Mouse (Mus musculus) urinary bladder, postnatal 14 days (tissue): ENCODE data around the gene Plpp7.

Experiments used
- DNase-seq: peaks from one replicate; pipeline ENCODE4 v3.0.0; 2021; ENCODE audit warnings: low spot score

Plpp7 gene

GRCm38 (mm10) chr2:32139377-32139776, 44.0 kb downstream of the Plpp7 start:
- DNase-seq, result no peak

DNA sequence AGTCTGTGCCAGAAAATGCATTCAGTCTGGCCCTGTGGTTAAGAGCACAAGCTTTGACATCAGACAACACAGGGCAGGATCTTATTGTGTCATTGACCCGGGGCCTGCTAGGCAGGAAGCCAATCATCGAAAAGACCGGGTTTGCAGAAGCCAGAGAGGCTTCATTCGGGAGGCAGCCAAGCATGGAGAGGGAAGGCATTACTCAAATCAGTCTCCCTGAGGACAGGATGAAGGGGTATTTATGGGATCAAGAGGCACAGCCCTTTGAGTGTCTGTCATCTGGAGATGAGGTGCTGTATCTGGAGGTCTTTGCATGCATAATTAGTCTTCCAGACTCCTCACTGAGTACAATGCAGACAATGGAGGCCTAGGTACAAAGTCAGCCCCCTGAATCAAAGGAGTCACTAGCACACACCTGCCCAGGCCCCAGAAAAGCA, 45.2 kb downstream of the Plpp7 start:
- DNase-seq, result no peak

DNA sequence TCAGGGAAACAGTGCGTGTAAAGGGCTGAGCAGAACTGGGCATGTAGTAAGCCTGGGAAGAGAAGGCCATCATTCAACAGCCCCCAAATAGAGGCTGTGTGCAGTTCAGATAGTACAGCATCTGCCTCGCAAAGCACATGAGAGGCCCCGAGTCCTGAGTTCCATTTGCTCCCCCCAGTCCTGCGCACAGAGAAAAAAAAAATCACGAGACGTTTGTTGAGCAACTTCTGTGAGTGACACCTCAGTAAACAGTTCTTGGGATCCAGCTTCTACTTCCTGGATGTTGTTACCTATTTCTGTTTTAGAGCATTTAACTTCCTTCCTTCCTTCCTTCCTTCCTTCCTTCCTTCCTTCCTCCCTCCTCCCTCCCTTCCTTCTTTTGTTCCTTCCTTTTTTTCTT, 46.3 kb downstream of the Plpp7 start:
- DNase-seq, result no peak

DNA sequence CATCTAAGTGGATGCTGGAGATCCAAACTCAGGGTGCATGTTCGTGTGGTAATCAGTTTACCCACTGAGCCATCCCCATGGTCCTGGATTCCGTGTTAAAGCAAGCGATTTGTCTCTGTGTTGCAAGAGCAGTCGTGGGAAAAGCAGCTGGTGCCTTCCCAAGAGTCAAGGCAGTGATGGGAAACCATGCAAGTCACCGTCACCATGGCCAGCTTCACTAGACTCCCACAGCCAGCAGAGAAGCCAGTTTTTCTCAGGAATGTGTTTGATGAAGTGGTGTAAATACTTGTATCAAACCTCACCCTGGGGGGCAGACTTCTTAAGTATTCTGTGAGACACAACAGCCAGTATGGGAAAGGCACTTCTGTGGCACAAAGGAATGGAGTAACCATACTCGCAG, 47.0 kb downstream of the Plpp7 start:
- no peak for DNase-seq

DNA sequence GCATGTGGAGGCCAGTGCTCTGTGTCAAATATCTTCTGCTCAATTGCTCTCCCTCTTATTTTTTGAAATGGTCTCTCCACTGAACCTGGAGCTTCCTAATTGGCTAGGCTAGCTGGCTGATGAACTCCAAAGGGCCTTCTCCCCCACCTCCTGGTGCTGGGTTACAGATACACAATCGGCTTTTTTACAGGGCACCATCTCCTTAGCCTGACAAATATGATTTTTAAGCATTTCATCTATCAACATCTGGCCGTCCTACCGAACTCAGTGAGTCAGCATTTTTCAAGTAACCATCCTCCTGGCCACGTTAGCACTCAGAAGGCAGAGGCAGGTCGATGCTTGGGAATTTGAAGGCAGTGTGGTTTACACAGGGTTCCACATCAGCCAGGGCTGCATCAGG, 49.3 kb downstream of the Plpp7 start:
- no peak for DNase-seq

DNA sequence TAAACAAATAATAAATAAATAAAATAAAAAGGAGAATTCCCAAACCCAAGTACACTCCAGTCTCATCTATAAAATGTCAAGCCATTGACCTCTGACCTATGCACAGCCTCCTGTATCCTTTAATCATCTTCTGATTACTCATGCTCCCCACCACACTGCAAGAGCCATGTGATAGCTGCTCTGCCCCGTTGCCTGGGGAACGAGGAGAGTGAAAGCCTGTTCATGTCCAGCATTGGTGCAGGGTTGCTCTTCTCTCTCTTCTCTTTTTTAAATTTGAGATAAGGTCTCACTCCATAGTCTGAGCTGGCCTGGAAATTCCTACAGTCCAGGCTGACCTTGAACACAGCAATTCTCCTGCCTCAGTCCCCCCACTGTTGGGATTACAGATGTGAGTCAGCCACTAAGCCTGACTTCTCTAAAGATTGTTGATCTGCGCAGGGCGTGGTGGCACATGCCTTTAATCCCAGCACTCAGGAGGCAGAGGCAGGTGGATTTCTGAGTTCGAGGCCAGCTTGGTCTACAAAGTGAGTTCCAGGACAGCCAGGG, 51.4 kb downstream of the Plpp7 start:
- no peak for DNase-seq

- DNase-seq, result no peak
Measured at GRCm38 (mm10) chr2:32150135-32150534, 54.8 kb downstream of the Plpp7 start.

GRCm38 (mm10) chr2:32150562-32150923, 55.2 kb downstream of the Plpp7 start:
- no peak for DNase-seq

- peak; percentile 68 for DNase-seq
Measured at GRCm38 (mm10) chr2:32150924-32151659, 55.8 kb downstream of the Plpp7 start, which contains the start of gene Prrc2b. Prrc2b (plus strand) TSS chr2:32151082.

GRCm38 (mm10) chr2:32151660-32152366, 56.5 kb downstream of the Plpp7 start:
- no peak for DNase-seq

- no peak for DNase-seq
Measured at GRCm38 (mm10) chr2:32152367-32153034, 57.2 kb downstream of the Plpp7 start.

- DNase-seq, result peak; percentile 43
Measured at GRCm38 (mm10) chr2:32153041-32153790, 57.9 kb downstream of the Plpp7 start.

GRCm38 (mm10) chr2:32153791-32154119, 58.4 kb downstream of the Plpp7 start:
- DNase-seq, result no peak

- DNase-seq, result peak; percentile 52
Measured at GRCm38 (mm10) chr2:32154334-32154997, 59.1 kb downstream of the Plpp7 start.

- no peak for DNase-seq
Measured at GRCm38 (mm10) chr2:32154998-32155541, 59.7 kb downstream of the Plpp7 start.

GRCm38 (mm10) chr2:32155614-32156013, 60.3 kb downstream of the Plpp7 start:
- DNase-seq, result no peak

DNA sequence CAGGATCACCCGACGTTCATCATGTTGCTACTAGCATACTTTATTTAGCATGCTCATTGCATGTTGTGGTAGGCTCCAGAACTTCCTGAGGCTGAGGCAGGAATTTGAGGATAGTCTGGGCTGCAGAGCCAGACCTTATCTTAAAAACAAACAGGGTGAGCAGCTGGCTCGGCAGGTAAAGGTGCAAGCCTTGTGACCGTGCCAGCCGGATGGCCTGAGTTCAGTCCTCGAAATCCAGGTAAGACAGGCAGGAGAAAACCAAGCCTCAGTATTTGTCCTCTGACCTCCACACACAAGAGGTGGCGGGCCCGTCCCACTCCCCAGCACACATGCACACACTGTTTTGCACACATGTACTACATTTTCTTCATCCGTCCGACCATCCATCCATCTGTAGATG, 61.3 kb downstream of the Plpp7 start:
- no peak for DNase-seq

- no peak for DNase-seq
Measured at GRCm38 (mm10) chr2:32157328-32157727, 62.0 kb downstream of the Plpp7 start.

DNA sequence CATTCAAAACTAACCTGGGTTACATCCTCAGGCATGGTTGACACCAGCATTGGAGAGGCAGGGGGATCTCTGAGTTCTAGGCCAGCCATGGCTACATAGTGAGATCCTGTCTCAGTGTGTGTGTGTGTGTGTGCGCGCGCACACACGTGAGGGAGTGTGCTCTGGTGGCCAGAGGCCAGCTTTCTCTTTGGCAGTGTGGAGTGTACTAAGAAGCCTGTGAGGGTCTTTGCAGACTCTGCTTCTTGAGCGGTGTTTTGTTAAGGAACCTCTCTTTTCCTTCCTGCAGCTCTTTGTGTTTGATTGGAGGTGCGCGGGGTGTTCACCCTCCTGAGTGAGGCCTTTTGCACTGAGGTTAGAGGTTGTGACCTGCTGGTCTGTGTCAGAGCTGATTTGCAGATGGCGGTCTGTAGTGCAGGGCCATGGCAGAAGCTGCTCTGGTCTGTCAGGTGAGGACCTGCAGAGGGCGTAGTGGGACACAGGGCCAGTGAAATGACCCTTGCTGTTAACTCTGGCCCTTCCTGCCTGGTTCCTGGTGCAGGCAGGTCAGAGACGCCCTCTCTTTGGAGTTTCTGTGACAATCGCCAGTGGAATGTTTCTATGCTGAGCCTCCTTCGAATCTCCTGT, 63.4 kb downstream of the Plpp7 start:
- no peak for DNase-seq
